Mouse (Mus musculus): ENCODE results near the gene Tmem14a. TPM values are rescaled to one million over a fixed set of nuclear protein-coding genes. Genes with fewer than 3 reads are reported as not detected.

Tmem14a gene
- polyA plus RNA-seq (2012; rRNA removed; ENCODE audit: low replicate concordance) = 1.9 and 2.0 TPM in 2 replicates

GRCm38 (mm10) chr1:21218489-21218919 is at the start of gene Tmem14a:
Gene Tmem14a, plus strand, starts transcription at chr1:21218575.

GRCm38 (mm10) chr1:21239911-21240898 is 21.8 kb downstream of the Tmem14a start, which contains the start of gene Gsta3:
Gene Gsta3, plus strand, starts transcription at chr1:21240589.

Other genes starting within 250 kb of the Tmem14a start
- 3.7 and 4.2 TPM in 2 replicates for gene Tram2, start 139.3 kb upstream of the Tmem14a start, polyA plus RNA-seq (2012; rRNA removed; ENCODE audit: low replicate concordance)
- gene Gsta3, start 22.0 kb downstream of the Tmem14a start, polyA plus RNA-seq (2012; rRNA removed; ENCODE audit: low replicate concordance) = 1.4 and 3.5 TPM in 2 replicates
- gene Khdc1a, start 131.1 kb downstream of the Tmem14a start, polyA plus RNA-seq (2012; rRNA removed; ENCODE audit: low replicate concordance) = not detected in 2 replicates
- gene Khdc1c, start 149.8 kb downstream of the Tmem14a start, polyA plus RNA-seq (2012; rRNA removed; ENCODE audit: low replicate concordance) = not detected in 2 replicates
- not detected in 2 replicates for gene Khdc1b, start 165.0 kb downstream of the Tmem14a start, polyA plus RNA-seq (2012; rRNA removed; ENCODE audit: low replicate concordance)